Mouse (Mus musculus) testis, adult 2 months (tissue): ENCODE measurements around the gene Wsb2.

Source experiments
- CTCF ChIP-seq: fragments of 200-500 bp; IDR thresholded peaks from 2 replicates; pipeline ENCODE4 v1.5.1; 2012; ENCODE audit warnings: low read depth, mild to moderate bottlenecking, inconsistent platforms, low read length, moderate library complexity; ENCODE audit not compliant: control insufficient read depth, insufficient read depth, insufficient replicate concordance
- POLR2A ChIP-seq: fragments of 200-500 bp; IDR thresholded peaks from 2 replicates; pipeline ENCODE4 v1.6.1; 2012; ENCODE audit warnings: low read depth, mild to moderate bottlenecking, inconsistent platforms, low read length, moderate library complexity; ENCODE audit not compliant: control insufficient read depth

DNA sequence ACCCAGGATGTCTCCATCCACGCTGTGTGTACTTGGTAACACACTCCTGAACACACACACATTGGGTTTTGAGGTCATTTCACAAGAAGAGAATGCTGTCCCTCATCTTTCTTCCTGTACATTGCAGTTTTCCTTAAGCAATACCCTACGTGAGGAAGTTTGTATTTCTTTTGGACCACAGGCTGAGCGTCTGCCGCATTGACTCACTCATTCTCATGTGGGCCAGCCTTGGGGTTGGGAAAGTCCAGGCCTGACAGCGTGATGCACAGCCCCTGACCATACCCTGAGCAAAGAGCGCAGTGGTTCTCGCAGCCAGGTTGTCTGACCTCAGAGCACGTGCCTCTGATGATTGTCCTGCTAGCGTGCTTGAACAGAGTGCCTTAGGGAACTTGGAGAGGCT, 16.3 kb downstream of the Wsb2 start:
- no peak for TF ChIP-seq POLR2A
- TF ChIP-seq CTCF, result no peak
